Mouse (Mus musculus): ENCODE results near the gene Rfx4. TPM values are rescaled to one million over a fixed set of nuclear protein-coding genes. Genes with fewer than 3 reads are reported as not detected.
A peak's percentile ranks its signal among the peaks of the same experiment; 100 is the strongest.

The Rfx4 gene
- polyA plus RNA-seq, 1 experiment from 2014 or later = 0.15 TPM

GRCm38 (mm10) chr10:84716581-84716980 lies 39.3 kb upstream of the Rfx4 start:
- Histone ChIP-seq H3K27ac (replicated peaks) (no peak overlapping the region), H3K4me3 (replicated peaks) (no peak overlapping the region), H3K27me3 (no peaks in the 10 kb centered on the region), H3K4me2 (replicated peaks) (no peak overlapping the region), H3K4me1 (peaks cover 17% of the 10 kb centered on the region), H3K9ac (no peak overlapping the region), H3K36me3 (0 out of 2 replicates have a peak, but pooled peaks cover 17% of the 10 kb centered on the region), H3K9me3 (replicated peaks) (no peaks in the 10 kb centered on the region)
- 94% methylated on average over 7 of the region's 7 CpGs for WGBS
- no peak for ATAC-seq (ENCODE audit: insufficient number of reproducible peaks, low FRiP score, low TSS enrichment, low read depth)

GRCm38 (mm10) chr10:84722711-84723110 lies 33.2 kb upstream of the Rfx4 start:
- H3K27me3 ChIP-seq = no peaks in the 10 kb centered on the region
- 81% methylated on average over 12 of the region's 12 CpGs for WGBS
- H3K27ac ChIP-seq (replicated peaks) = no peak overlapping the region
- no peaks in the 10 kb centered on the region for H3K9me3 ChIP-seq (replicated peaks)
- H3K4me2 ChIP-seq (replicated peaks) = no peak overlapping the region
- H3K36me3 ChIP-seq = peaks cover 31% of the 10 kb centered on the region; the same call in 1 of the 2 replicates
- no peak for ATAC-seq (ENCODE audit: insufficient number of reproducible peaks, low FRiP score, low TSS enrichment, low read depth)
- no peak overlapping the region for H3K9ac ChIP-seq
- no peaks in the 10 kb centered on the region for H3K4me1 ChIP-seq
- no peak overlapping the region for H3K4me3 ChIP-seq (replicated peaks)

- no peaks in the 10 kb centered on the region for H3K4me1 ChIP-seq
- WGBS = 90% methylated on average over 12 of the region's 12 CpGs
- peaks cover 21% of the 10 kb centered on the region; the same call in 1 of the 2 replicates for H3K36me3 ChIP-seq
- H3K4me3 ChIP-seq (replicated peaks) = no peak overlapping the region
- H3K27ac ChIP-seq (replicated peaks) = no peak overlapping the region
- H3K27me3 ChIP-seq = no peaks in the 10 kb centered on the region
- no peaks in the 10 kb centered on the region for H3K9me3 ChIP-seq (replicated peaks)
- no peak overlapping the region for H3K4me2 ChIP-seq (replicated peaks)
- H3K9ac ChIP-seq = no peak overlapping the region
- ATAC-seq (ENCODE audit: insufficient number of reproducible peaks, low FRiP score, low TSS enrichment, low read depth) = no peak
Observed at GRCm38 (mm10) chr10:84727005-84727404, 28.9 kb upstream of the Rfx4 start.

- Histone ChIP-seq H3K4me1 (no peaks in the 10 kb centered on the region), H3K9me3 (replicated peaks) (no peaks in the 10 kb centered on the region), H3K36me3 (peaks cover 21% of the 10 kb centered on the region; the same call in 1 of the 2 replicates), H3K27me3 (no peaks in the 10 kb centered on the region), H3K4me2 (replicated peaks) (no peak overlapping the region), H3K4me3 (replicated peaks) (no peak overlapping the region), H3K27ac (replicated peaks) (no peak overlapping the region), H3K9ac (no peak overlapping the region)
- WGBS = 88% methylated on average over 4 of the region's 4 CpGs
- no peak for ATAC-seq (ENCODE audit: insufficient number of reproducible peaks, low FRiP score, low TSS enrichment, low read depth)
Observed at GRCm38 (mm10) chr10:84727760-84728159, 28.1 kb upstream of the Rfx4 start.

GRCm38 (mm10) chr10:84730078-84730477 lies 25.8 kb upstream of the Rfx4 start:
- H3K4me2 ChIP-seq (replicated peaks) = no peak overlapping the region
- H3K4me3 ChIP-seq (replicated peaks) = no peak overlapping the region
- no peak overlapping the region for H3K9ac ChIP-seq
- H3K36me3 ChIP-seq = peaks cover 18% of the 10 kb centered on the region; the same call in 1 of the 2 replicates
- no peaks in the 10 kb centered on the region for H3K9me3 ChIP-seq (replicated peaks)
- no peaks in the 10 kb centered on the region; the same call in 1 of the 2 replicates for H3K4me1 ChIP-seq
- no peak overlapping the region for H3K27ac ChIP-seq (replicated peaks)
- ATAC-seq (ENCODE audit: insufficient number of reproducible peaks, low FRiP score, low TSS enrichment, low read depth) = no peak
- no peaks in the 10 kb centered on the region for H3K27me3 ChIP-seq
- 87% methylated on average over 3 of the region's 3 CpGs for WGBS

GRCm38 (mm10) chr10:84730956-84731355 lies 24.9 kb upstream of the Rfx4 start:
- H3K4me2 ChIP-seq (replicated peaks) = no peak overlapping the region
- ATAC-seq (ENCODE audit: insufficient number of reproducible peaks, low FRiP score, low TSS enrichment, low read depth) = no peak
- no peak overlapping the region for H3K4me3 ChIP-seq (replicated peaks)
- no peak overlapping the region for H3K27ac ChIP-seq (replicated peaks)
- no peaks in the 10 kb centered on the region; the same call in 1 of the 2 replicates for H3K4me1 ChIP-seq
- peaks cover 10% of the 10 kb centered on the region; the same call in 1 of the 2 replicates for H3K36me3 ChIP-seq
- 71% methylated on average over 9 of the region's 9 CpGs for WGBS
- no peaks in the 10 kb centered on the region for H3K9me3 ChIP-seq (replicated peaks)
- H3K27me3 ChIP-seq = no peaks in the 10 kb centered on the region
- no peak overlapping the region for H3K9ac ChIP-seq

- no peaks in the 10 kb centered on the region for H3K36me3 ChIP-seq
- no peaks in the 10 kb centered on the region for H3K27me3 ChIP-seq
- no peak for ATAC-seq (ENCODE audit: insufficient number of reproducible peaks, low FRiP score, low TSS enrichment, low read depth)
- no peak overlapping the region for H3K27ac ChIP-seq (replicated peaks)
- H3K4me3 ChIP-seq (replicated peaks) = no peak overlapping the region
- 47% methylated on average over 6 of the region's 6 CpGs for WGBS
- H3K4me2 ChIP-seq (replicated peaks) = no peak overlapping the region
- no peak overlapping the region for H3K9ac ChIP-seq
- H3K4me1 ChIP-seq = no peaks in the 10 kb centered on the region; the same call in 1 of the 2 replicates
- H3K9me3 ChIP-seq (replicated peaks) = no peaks in the 10 kb centered on the region
Observed at GRCm38 (mm10) chr10:84733511-84733910, 22.4 kb upstream of the Rfx4 start.

GRCm38 (mm10) chr10:84754851-84755785 lies 744 bp upstream of the Rfx4 start:
- H3K4me1 ChIP-seq = peaks cover 45% of the 10 kb centered on the region
- H3K9ac ChIP-seq = no peak overlapping the region
- ATAC-seq (ENCODE audit: insufficient number of reproducible peaks, low FRiP score, low TSS enrichment, low read depth) = no peak
- no peaks in the 10 kb centered on the region for H3K9me3 ChIP-seq (replicated peaks)
- peak overlapping the region; percentile 59 for H3K4me2 ChIP-seq (replicated peaks)
- no peak overlapping the region for H3K27ac ChIP-seq (replicated peaks)
- peak overlapping the region; percentile 38 for H3K4me3 ChIP-seq (replicated peaks)
- WGBS = 2% methylated on average over 66 of the region's 66 CpGs
- H3K27me3 ChIP-seq = peaks cover 87% of the 10 kb centered on the region
- H3K36me3 ChIP-seq = no peaks in the 10 kb centered on the region

- peak overlapping the region; percentile 38 for H3K4me3 ChIP-seq (replicated peaks)
- no peaks in the 10 kb centered on the region for H3K9me3 ChIP-seq (replicated peaks)
- peak overlapping the region; percentile 59 for H3K4me2 ChIP-seq (replicated peaks)
- under 1% methylated on average over 42 of the region's 42 CpGs for WGBS
- peaks cover 95% of the 10 kb centered on the region for H3K27me3 ChIP-seq
- peaks cover 51% of the 10 kb centered on the region for H3K4me1 ChIP-seq
- H3K27ac ChIP-seq (replicated peaks) = no peak overlapping the region
- H3K9ac ChIP-seq = no peak overlapping the region
- no peak for ATAC-seq (ENCODE audit: insufficient number of reproducible peaks, low FRiP score, low TSS enrichment, low read depth)
- no peaks in the 10 kb centered on the region for H3K36me3 ChIP-seq
Observed at GRCm38 (mm10) chr10:84756435-84757095, 703 bp downstream of the Rfx4 start.

- H3K36me3 ChIP-seq = no peaks in the 10 kb centered on the region
- ATAC-seq (ENCODE audit: insufficient number of reproducible peaks, low FRiP score, low TSS enrichment, low read depth) = no peak
- no peak overlapping the region for H3K4me3 ChIP-seq (replicated peaks)
- H3K4me1 ChIP-seq = peaks cover 51% of the 10 kb centered on the region
- H3K9me3 ChIP-seq (replicated peaks) = no peaks in the 10 kb centered on the region
- H3K9ac ChIP-seq = no peak overlapping the region
- H3K27ac ChIP-seq (replicated peaks) = no peak overlapping the region
- peaks cover 96% of the 10 kb centered on the region for H3K27me3 ChIP-seq
- 11% methylated on average over 22 of the region's 22 CpGs for WGBS
- no peak overlapping the region for H3K4me2 ChIP-seq (replicated peaks)
Observed at GRCm38 (mm10) chr10:84757426-84758199, 1.8 kb downstream of the Rfx4 start.

GRCm38 (mm10) chr10:84758200-84758468 lies 2.3 kb downstream of the Rfx4 start:
- no peak overlapping the region for H3K27ac ChIP-seq (replicated peaks)
- no peak overlapping the region for H3K9ac ChIP-seq
- peaks cover 96% of the 10 kb centered on the region for H3K27me3 ChIP-seq
- H3K36me3 ChIP-seq = no peaks in the 10 kb centered on the region
- peaks cover 51% of the 10 kb centered on the region for H3K4me1 ChIP-seq
- no peak overlapping the region for H3K4me3 ChIP-seq (replicated peaks)
- no peak for ATAC-seq (ENCODE audit: insufficient number of reproducible peaks, low FRiP score, low TSS enrichment, low read depth)
- WGBS = 13% methylated on average over 5 of the region's 5 CpGs
- H3K9me3 ChIP-seq (replicated peaks) = no peaks in the 10 kb centered on the region
- H3K4me2 ChIP-seq (replicated peaks) = no peak overlapping the region
